In genomic region chrX:137170021-137170420, GRCm38 (mm10) we compare ENCODE assay signal across 9 mouse cellular contexts. TPM values are rescaled to one million over a fixed set of nuclear protein-coding genes. Genes with fewer than 3 reads are reported as not detected.
DNase-seq lines count a peak whose midpoint lies in the region; ATAC-seq and TF ChIP-seq lines count a peak whose summit lies in the region.
"Had no signal": no experiment of that assay in that cellular context is flagged by ENCODE, and none has a peak within 500 bp of the region (broad histone marks: within the 10 kb centered on the region; RNA-seq: fewer than 3 reads in every experiment).

No protein-coding gene starts in this region.

- in situ Hi-C loops in CH12.LX (cut with MboI; ENCODE audit: low pct_ligation_motif_present, low pct_unique_long_range_greater_than_20kb, low sequenced_read_pairs), result no loop called here

- H3K36me3 ChIP-seq in kidney, adult 2 months (ENCODE audit: control insufficient read depth, insufficient read depth, low read length), result no peaks in the 10 kb centered on the region
- no peaks in the 10 kb centered on the region for H3K36me3 ChIP-seq in CH12.LX (replicated peaks in 1 of 2; ENCODE audit: control insufficient read depth in 1 of 2, insufficient read depth in 1 of 2, low read length in 1 of 2)
- no peaks in the 10 kb centered on the region for H3K36me3 ChIP-seq in liver, postnatal 0 days (replicated peaks; ENCODE audit: insufficient read depth, low read length)
- H3K36me3 ChIP-seq: liver, embryonic 13.5 days had no signal

- H3K4me1 ChIP-seq in kidney, adult 2 months (ENCODE audit: control insufficient read depth, insufficient read depth, low read length), result no peaks in the 10 kb centered on the region
- H3K4me1 ChIP-seq in CH12.LX (ENCODE audit: control insufficient read depth in 1 of 2, insufficient read depth in 2 of 2), result no peaks in the 10 kb centered on the region
- H3K4me1 ChIP-seq in liver, postnatal 0 days (ENCODE audit: insufficient read depth), result no peaks in the 10 kb centered on the region
- H3K4me1 ChIP-seq: liver, embryonic 13.5 days had no signal

- no peak overlapping the region for H3K4me2 ChIP-seq in CH12.LX (ENCODE audit: insufficient read depth, low read depth, poor library complexity, severe bottlenecking)
- no peak overlapping the region for H3K4me2 ChIP-seq in liver, postnatal 0 days (ENCODE audit: low read depth, low read length)
- H3K4me2 ChIP-seq: liver, embryonic 13.5 days had no signal

- peak; percentile 21; the same call in 1 of the 2 replicates for TF ChIP-seq CTCF in kidney, adult 2 months (conservative IDR thresholded peaks at IDR 0.05; ENCODE audit: insufficient read depth, insufficient read length, low read depth, low read length)
- peak; percentile 14 to 46; a peak in 3 of 4 replicates for TF ChIP-seq CTCF in CH12.LX (conservative IDR thresholded peaks at IDR 0.05 in 1 of 2, IDR thresholded peaks at IDR 0.05 in 1 of 2; ENCODE audit: low read depth in 2 of 2, low read length in 2 of 2)
- TF ChIP-seq CTCF in liver, postnatal 0 days (IDR thresholded peaks at IDR 0.05; ENCODE audit: low read depth), result peak; percentile 58

- peak; percentile 2 for DNase-seq in kidney, adult 2 months
- no peak for DNase-seq in kidney, adult 11 months
- DNase-seq in 3T3-L1 (ENCODE audit: low read depth, low spot score) (peak; percentile 40), CH12.LX (ENCODE audit: extremely low read depth) (peak; percentile 19)
- peak; percentile 15 for DNase-seq in liver, postnatal 0 days
- DNase-seq in ovary, postnatal 14 days (ENCODE audit: low spot score), result no peak
- no peak for DNase-seq in natural killer cell, adult 2 months (ENCODE audit: low spot score in 2 of 2)
- DNase-seq: liver, embryonic 13.5 days had no signal

- no peak for TF ChIP-seq POLR2A in kidney, adult 2 months (IDR thresholded peaks at IDR 0.05; ENCODE audit: low read depth, low read length)
- no peak for TF ChIP-seq POLR2A in CH12.LX (IDR thresholded peaks at IDR 0.05; ENCODE audit: low read depth, low read length)

- ATAC-seq in liver, postnatal 0 days, result no peak

- no peak overlapping the region for H3K4me3 ChIP-seq in kidney, adult 2 months (ENCODE audit: insufficient read depth, low read depth, low read length)
- H3K4me3 ChIP-seq in CH12.LX (replicated peaks in 1 of 3; ENCODE audit: low read depth in 2 of 3, low read length in 2 of 3, poor library complexity in 1 of 3), result no peak overlapping the region
- H3K4me3 ChIP-seq in liver, postnatal 0 days (ENCODE audit: low read depth, low read length), result no peak overlapping the region
- H3K4me3 ChIP-seq: liver, embryonic 13.5 days had no signal

- H3K9ac ChIP-seq in CH12.LX (ENCODE audit: insufficient read depth, low read depth), result no peak overlapping the region
- H3K9ac ChIP-seq in liver, postnatal 0 days (replicated peaks), result no peak overlapping the region
- H3K9ac ChIP-seq: liver, embryonic 13.5 days had no signal

- no peak overlapping the region for H3K27ac ChIP-seq in kidney, adult 2 months (ENCODE audit: insufficient read depth, low read depth, low read length)
- H3K27ac ChIP-seq in CH12.LX (ENCODE audit: insufficient read depth, low read depth), result no peak overlapping the region
- H3K27ac ChIP-seq in liver, postnatal 0 days (ENCODE audit: low read depth), result no peak overlapping the region
- H3K27ac ChIP-seq: liver, embryonic 13.5 days had no signal

- H3K79me2 ChIP-seq in CH12.LX (replicated peaks; ENCODE audit: control insufficient read depth, extremely low read depth, insufficient read depth, poor library complexity, severe bottlenecking), result no peaks in the 10 kb centered on the region

- 43% methylated on average over 7 of the region's 7 CpGs for WGBS in kidney, adult 2 months
- 40% methylated on average over 7 of the region's 7 CpGs for WGBS in liver, postnatal 0 days (ENCODE audit: insufficient replicate concordance)

- TF ChIP-seq RAD21 in CH12.LX (IDR thresholded peaks at IDR 0.05; ENCODE audit: low read depth, low read length), result peak; percentile 43

- TF ChIP-seq EP300 in CH12.LX (IDR thresholded peaks at IDR 0.05; ENCODE audit: low read length), result no peak
- no peak for TF ChIP-seq EP300 in liver, postnatal 0 days (IDR thresholded peaks at IDR 0.05; ENCODE audit: low read depth)

- dilution Hi-C loops in CH12.LX (cut with MboI; ENCODE audit: extremely low pct_ligation_motif_present, extremely low pct_unique_long_range_greater_than_20kb, low sequenced_read_pairs), result no loop called here

- no peaks in the 10 kb centered on the region for H3K9me3 ChIP-seq in CH12.LX (replicated peaks; ENCODE audit: low read length)
- no peaks in the 10 kb centered on the region for H3K9me3 ChIP-seq in liver, postnatal 0 days (ENCODE audit: low read length)
- H3K9me3 ChIP-seq: liver, embryonic 13.5 days had no signal

- no peaks in the 10 kb centered on the region for H3K27me3 ChIP-seq in kidney, adult 2 months (replicated peaks; ENCODE audit: control insufficient read depth, insufficient read depth, low read length)
- no peaks in the 10 kb centered on the region for H3K27me3 ChIP-seq in CH12.LX (replicated peaks)
- H3K27me3 ChIP-seq in liver, postnatal 0 days (ENCODE audit: insufficient read depth, low read length), result no peaks in the 10 kb centered on the region
- H3K27me3 ChIP-seq: liver, embryonic 13.5 days had no signal

TF ChIP-seq in CH12.LX, 34 proteins besides CTCF, POLR2A, EP300 and RAD21:
- no peak for TF ChIP-seq MYC (IDR thresholded peaks at IDR 0.05; ENCODE audit: low read depth, low read length)
- no peak for TF ChIP-seq RCOR1 (conservative IDR thresholded peaks at IDR 0.05; ENCODE audit: low read depth, low read length)
- TF ChIP-seq ZC3H11A (IDR thresholded peaks at IDR 0.05; ENCODE audit: low read depth, low read length), result no peak
- TF ChIP-seq HCFC1 (IDR thresholded peaks at IDR 0.05; ENCODE audit: low read depth, low read length), result no peak
- no peak for TF ChIP-seq CHD2 (IDR thresholded peaks at IDR 0.05; ENCODE audit: low read length)
- no peak for TF ChIP-seq ZNF384 (IDR thresholded peaks at IDR 0.05; ENCODE audit: low read depth, low read length)
- no peak for TF ChIP-seq SMC3 (IDR thresholded peaks at IDR 0.05; ENCODE audit: low read depth, low read length)
- TF ChIP-seq IRF4 (IDR thresholded peaks at IDR 0.05; ENCODE audit: low read depth, low read length), result no peak
- no peak for TF ChIP-seq JUN (IDR thresholded peaks at IDR 0.05; ENCODE audit: insufficient read depth, low read depth, low read length)
- TF ChIP-seq NELFE (IDR thresholded peaks at IDR 0.05; ENCODE audit: low read depth, low read length), result no peak
- TF ChIP-seq TBP (conservative IDR thresholded peaks at IDR 0.05; ENCODE audit: low read depth, low read length), result no peak
- TF ChIP-seq MAX (IDR thresholded peaks at IDR 0.05; ENCODE audit: low read length), result no peak
- TF ChIP-seq ETS1 (conservative IDR thresholded peaks at IDR 0.05; ENCODE audit: low read depth, low read length), result no peak
- no peak for TF ChIP-seq KAT2A (IDR thresholded peaks at IDR 0.05; ENCODE audit: insufficient replicate concordance, low read length)
- TF ChIP-seq BHLHE40 (IDR thresholded peaks at IDR 0.05; ENCODE audit: low read depth, low read length), result no peak
- no peak for TF ChIP-seq USF2 (conservative IDR thresholded peaks at IDR 0.05; ENCODE audit: low read depth, low read length)
- no peak for TF ChIP-seq ZKSCAN1 (IDR thresholded peaks at IDR 0.05; ENCODE audit: borderline replicate concordance, low read depth, low read length)
- no peak for TF ChIP-seq ZMIZ1 (IDR thresholded peaks at IDR 0.05; ENCODE audit: low read depth, low read length)
- TF ChIP-seq MAFK (IDR thresholded peaks at IDR 0.05; ENCODE audit: insufficient replicate concordance, low read length), result no peak

RNA-seq across cellular contexts. Expression of gene Esx1, which starts 48.1 kb away (rescaled TPM):
- not detected in 2 replicates for polyA plus RNA-seq in kidney, adult 2 months (2012; rRNA removed)
- total RNA-seq in CH12.LX (2012; rRNA removed) (0.47 and 0.63 TPM in 2 replicates), CH12.LX (2014; rRNA removed) (0.17 TPM in 1 of 2 replicates, not detected in the other)
- polyA plus RNA-seq in CH12.LX (2012; ENCODE audit: insufficient read length, low read depth), result 2.1 and 2.4 TPM in 2 replicates
- not detected in 2 replicates for polyA plus RNA-seq in liver, postnatal 0 days (2015; fragmentation: Nextera tagmentation; extraction: Ambion mirVana)
- total RNA-seq: heart, postnatal 25 days had no signal
- polyA plus RNA-seq: liver, embryonic 13.5 days had no signal

Comparison
In these comparisons a context has a peak if more than half of its experiments do, and no peak if none do; other contexts are left out.
1. DNase-seq: peak in kidney, adult 2 months (single experiment), 3T3-L1 (single experiment), CH12.LX (single experiment) and liver, postnatal 0 days (single experiment); none in kidney, adult 11 months (single experiment), ovary, postnatal 14 days (single experiment) and natural killer cell, adult 2 months (0 of 2).
2. Peak in every context shown above with its lines, with median percentiles within 50 percentile points of each other: CTCF ChIP-seq.